Mouse (Mus musculus) hindbrain, embryonic 11.5 days (tissue): ENCODE data around the gene Mapt. TPM values are rescaled to one million over a fixed set of nuclear protein-coding genes. Genes with fewer than 3 reads are reported as not detected.
A peak's percentile ranks its signal among the peaks of the same experiment; 100 is the strongest.

Experiments used
- ATAC-seq: fragments of 200-750 bp; cut with Nextera tagmentation; 2 replicates; pipeline ENCODE4 v1.8.0; 2017; ENCODE audit warnings: mild to moderate bottlenecking, moderate TSS enrichment, moderate library complexity; ENCODE audit not compliant: low FRiP score
- DNase-seq: peaks from one replicate; pipeline ENCODE4 v3.0.0-alpha.2; 2015; ENCODE audit warnings: low spot score
- H3K27ac ChIP-seq: fragments of 300-500 bp; sonication (generic); 2 replicates; pipeline ENCODE4 v1.5.1; 2014; ENCODE audit warnings: mild to moderate bottlenecking, low read depth, low read length
- H3K27me3 ChIP-seq: fragments of 300-500 bp; sonication (generic); 2 replicates; pipeline ENCODE4 v1.6.1; 2014; ENCODE audit warnings: mild to moderate bottlenecking, low read length, moderate library complexity, mixed read lengths; ENCODE audit not compliant: control insufficient read depth, insufficient read depth
- H3K36me3 ChIP-seq: fragments of 300-500 bp; sonication (generic); 2 replicates; pipeline ENCODE4 v1.6.1; 2014; ENCODE audit warnings: mild to moderate bottlenecking, low read length, moderate library complexity, mixed read lengths; ENCODE audit not compliant: control insufficient read depth, insufficient read depth
- H3K4me1 ChIP-seq: fragments of 300-500 bp; sonication (generic); replicated peaks from 2 replicates; pipeline ENCODE4 v1.6.1; 2014; ENCODE audit warnings: low read length, mixed read lengths; ENCODE audit not compliant: control insufficient read depth, insufficient read depth
- H3K4me2 ChIP-seq: fragments of 300-500 bp; sonication (generic); replicated peaks from 2 replicates; pipeline ENCODE4 v1.6.1; 2014; ENCODE audit warnings: mild to moderate bottlenecking, low read depth, low read length
- H3K4me3 ChIP-seq: fragments of 300-500 bp; sonication (generic); 2 replicates; pipeline ENCODE4 v1.5.1; 2014; ENCODE audit warnings: low read depth, low read length
- H3K9ac ChIP-seq: fragments of 300-500 bp; sonication (generic); 2 replicates; pipeline ENCODE4 v1.6.1; 2014; ENCODE audit warnings: low read depth, low read length
- H3K9me3 ChIP-seq: fragments of 300-500 bp; sonication (generic); 2 replicates; pipeline ENCODE4 v1.6.1; 2016; ENCODE audit warnings: low read length; ENCODE audit not compliant: control insufficient read depth
- WGBS: fragments of 180-500 bp; shearing (Covaris S2); extraction: QIAGEN DNeasy Blood & Tissue Kit; methylation state at CpG from one replicate; pipeline ENCODE4 v1.1.7; 2014; 5-methylcytosine and 5-hydroxymethylcytosine counted together
- polyA plus RNA-seq: library from polyadenylated mRNA; unstranded; fragments of >200 nt; fragmentation: Nextera tagmentation; extraction: Ambion mirVana; gene quantifications from 2 replicates; pipeline ENCODE4 v1.2.1, GENCODE M21; 2014

Mapt gene
- polyA plus RNA-seq, 1 experiment from 2014 or later, result 94.9 TPM

DNA sequence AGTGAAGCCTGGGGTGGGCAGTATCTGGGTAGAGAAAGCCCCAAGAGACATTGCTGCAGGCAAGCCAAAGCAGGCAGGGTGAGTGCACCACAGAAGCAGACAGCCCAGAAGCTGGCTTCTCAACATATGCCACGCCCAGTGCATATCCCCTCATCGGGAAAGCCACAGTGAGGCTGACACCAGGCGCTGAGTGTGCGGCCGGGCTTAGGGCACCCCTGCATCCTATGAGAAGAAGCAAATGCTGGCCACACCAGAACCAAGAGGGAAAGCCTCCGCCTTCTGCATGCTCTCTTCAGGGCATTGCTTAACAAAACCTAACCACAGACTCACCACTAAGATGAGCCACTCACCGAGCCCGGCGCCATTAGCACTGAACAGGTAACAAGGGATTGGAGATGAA is 7.9 kb upstream of the Mapt start:
- Histone ChIP-seq H3K27ac (no peak overlapping the region), H3K9me3 (no peaks in the 10 kb centered on the region), H3K27me3 (no peaks in the 10 kb centered on the region), H3K4me3 (no peak overlapping the region), H3K36me3 (no peaks in the 10 kb centered on the region), H3K9ac (no peak overlapping the region), H3K4me1 (no peaks in the 10 kb centered on the region), H3K4me2 (no peak overlapping the region)
- ATAC-seq (no peak), DNase-seq (no peak)
- WGBS, result 92% methylated on average over 9 of the region's 9 CpGs

DNA sequence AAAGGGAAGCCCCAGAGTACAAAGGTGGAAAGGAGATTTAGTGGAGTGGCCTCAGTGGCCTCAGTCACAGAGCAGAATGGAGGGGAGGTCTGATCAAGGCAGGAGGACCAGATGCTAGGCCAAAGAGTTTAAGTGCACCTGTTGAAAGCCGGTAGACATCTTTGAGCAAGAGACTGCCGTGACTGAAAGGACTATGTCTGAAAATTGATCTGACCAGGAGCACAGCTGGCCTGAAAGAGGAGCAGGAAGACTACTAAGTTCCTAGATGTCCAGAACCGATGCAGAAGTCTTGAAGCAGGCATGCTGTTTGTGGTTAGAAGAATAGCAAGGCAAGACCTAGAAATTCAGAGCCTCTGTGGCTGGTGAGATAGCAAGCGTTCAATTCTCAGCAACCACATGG is 1.8 kb upstream of the Mapt start:
- no peaks in the 10 kb centered on the region for H3K36me3 ChIP-seq
- no peak overlapping the region for H3K9ac ChIP-seq
- H3K27ac ChIP-seq, result no peak overlapping the region
- WGBS, result 78% methylated on average over 4 of the region's 4 CpGs
- H3K9me3 ChIP-seq, result no peaks in the 10 kb centered on the region
- no peak for DNase-seq
- no peak overlapping the region for H3K4me3 ChIP-seq
- ATAC-seq, result no peak
- H3K4me1 ChIP-seq, result peaks cover 2% of the 10 kb centered on the region; the same call in 1 of the 2 replicates
- H3K4me2 ChIP-seq, result no peak overlapping the region
- H3K27me3 ChIP-seq, result peaks cover 26% of the 10 kb centered on the region

DNA sequence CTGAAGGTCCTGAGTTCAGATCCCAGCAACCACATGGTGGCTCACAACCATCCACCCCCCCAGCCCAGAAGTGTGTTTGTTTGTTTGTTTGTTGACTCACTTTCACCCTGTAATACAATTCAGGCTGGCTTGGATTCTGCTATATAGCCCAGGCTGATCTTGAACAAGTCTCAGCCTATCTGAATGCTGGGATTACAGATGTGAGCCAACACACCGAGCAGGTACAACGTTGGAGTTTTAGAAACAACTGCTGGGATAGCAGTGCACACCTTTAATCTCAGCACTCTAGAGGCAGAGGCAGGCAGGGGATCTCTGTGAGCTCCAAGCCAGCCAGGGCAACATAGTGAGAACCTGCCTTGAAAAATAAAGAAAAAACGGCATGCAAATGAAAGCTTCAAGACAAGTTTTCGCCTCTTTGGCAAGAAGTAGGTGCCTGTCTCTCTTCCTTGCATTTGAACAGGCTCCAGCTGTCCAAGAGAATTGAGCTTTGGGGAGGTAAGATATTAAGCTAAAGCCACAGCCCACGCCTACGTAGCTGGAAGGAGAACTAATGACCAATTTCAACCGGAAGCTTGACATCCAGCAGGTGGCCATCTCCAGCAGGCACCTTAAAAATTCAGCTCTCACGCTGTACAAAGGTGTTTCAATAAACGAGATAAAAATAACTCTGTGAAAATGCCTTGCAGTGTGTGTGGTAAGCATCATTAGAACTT is 968 bp upstream of the Mapt start:
- peak overlapping the region; percentile 63 for H3K4me3 ChIP-seq
- peak overlapping the region; percentile 67; the same call in 1 of the 2 replicates for H3K9ac ChIP-seq
- WGBS, result 11% methylated on average over 9 of the region's 9 CpGs
- peak; percentile 47 for DNase-seq
- H3K4me2 ChIP-seq, result peak overlapping the region; percentile 96
- H3K9me3 ChIP-seq, result no peaks in the 10 kb centered on the region
- no peak overlapping the region for H3K27ac ChIP-seq
- no peak for ATAC-seq
- H3K27me3 ChIP-seq, result peaks cover 34% of the 10 kb centered on the region
- no peaks in the 10 kb centered on the region for H3K36me3 ChIP-seq
- H3K4me1 ChIP-seq, result peaks cover 2% of the 10 kb centered on the region; the same call in 1 of the 2 replicates

DNA sequence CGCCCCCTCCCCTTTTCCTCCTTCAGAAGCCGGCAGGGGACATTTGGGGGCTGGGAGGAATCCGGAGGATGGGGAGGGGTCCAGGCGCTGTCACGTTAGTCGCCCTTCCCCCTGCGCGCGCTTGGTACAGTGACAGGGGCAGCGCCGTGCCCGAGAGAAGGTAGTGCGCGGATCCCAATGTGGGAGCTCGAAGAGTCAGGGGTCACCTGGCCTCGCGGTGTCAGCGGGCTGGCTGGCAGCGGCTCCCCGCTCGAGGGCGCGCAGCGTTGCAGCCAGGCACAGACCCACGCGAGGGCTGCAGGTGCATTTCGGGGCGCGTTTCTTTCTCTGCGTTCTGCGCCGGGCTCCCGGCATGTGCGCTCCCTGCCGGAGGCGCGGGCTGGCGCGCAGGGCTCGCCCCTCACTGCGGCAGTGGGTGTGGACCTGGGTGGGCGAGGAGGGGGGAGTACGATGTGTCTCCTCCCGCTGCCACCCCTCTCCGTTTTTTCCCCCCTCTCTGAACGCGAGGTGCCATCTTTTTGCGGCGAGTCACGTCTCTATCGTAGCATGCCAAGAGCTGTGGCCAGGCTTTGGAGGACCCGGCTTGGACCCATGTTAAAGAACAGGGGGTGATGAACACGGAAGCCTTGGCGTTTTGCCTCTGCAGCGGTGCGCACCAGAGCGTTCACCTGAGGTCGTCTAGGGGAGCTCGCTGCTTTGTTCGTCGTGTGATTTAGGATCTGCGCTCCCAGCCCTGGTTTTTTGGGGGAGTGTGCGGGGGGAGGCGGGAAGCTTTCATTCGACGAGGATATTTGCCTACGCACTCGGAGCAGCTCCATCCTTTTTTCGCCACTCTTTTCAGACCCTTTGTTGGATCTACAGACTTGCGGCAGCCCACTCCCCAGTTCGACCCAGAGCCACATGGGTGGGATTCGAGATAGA is 1.2 kb downstream of the Mapt start:
- H3K36me3 ChIP-seq, result no peaks in the 10 kb centered on the region
- peak overlapping the region; percentile 76 for H3K27ac ChIP-seq
- H3K4me3 ChIP-seq, result peak overlapping the region; percentile 63
- H3K4me2 ChIP-seq, result peak overlapping the region; percentile 96
- H3K9ac ChIP-seq, result peak overlapping the region; percentile 70
- WGBS, result under 1% methylated on average over 63 of the region's 72 CpGs
- H3K27me3 ChIP-seq, result peaks cover 39% of the 10 kb centered on the region
- ATAC-seq, result peak; percentile 26; the same call in 1 of the 2 replicates
- no peaks in the 10 kb centered on the region for H3K9me3 ChIP-seq
- DNase-seq, result peak; percentile 67
- H3K4me1 ChIP-seq, result peaks cover 2% of the 10 kb centered on the region; the same call in 1 of the 2 replicates

DNA sequence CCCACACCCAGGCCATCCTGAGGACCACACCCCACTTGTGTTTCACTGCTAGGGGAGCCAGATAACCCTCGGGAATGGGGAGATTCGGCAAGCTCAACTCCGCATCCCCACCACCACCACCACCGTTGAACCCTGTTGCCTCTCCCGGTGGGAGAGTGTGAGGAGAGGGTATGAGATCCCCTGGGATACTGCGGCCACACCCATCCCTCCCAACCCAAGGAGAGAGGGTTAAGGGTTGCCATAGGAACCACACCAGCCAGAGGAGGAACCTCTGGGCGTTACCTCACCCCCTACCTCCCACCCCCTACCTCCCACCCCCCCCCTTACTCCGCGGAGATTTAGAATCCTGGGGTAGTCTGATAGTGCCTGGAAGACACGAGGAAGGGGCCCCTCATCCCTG is 1.9 kb downstream of the Mapt start:
- Histone ChIP-seq H3K9ac (peak overlapping the region; percentile 70), H3K4me2 (peak overlapping the region; percentile 96), H3K27ac (peak overlapping the region; percentile 76), H3K9me3 (no peaks in the 10 kb centered on the region), H3K4me1 (peaks cover 2% of the 10 kb centered on the region; the same call in 1 of the 2 replicates), H3K4me3 (peak overlapping the region; percentile 63), H3K27me3 (peaks cover 39% of the 10 kb centered on the region), H3K36me3 (no peaks in the 10 kb centered on the region)
- ATAC-seq (0 out of 2 replicates have a peak, but pooled peaks have one; percentile 6), DNase-seq (peak; percentile 41)
- 1% methylated on average over 10 of the region's 10 CpGs for WGBS

DNA sequence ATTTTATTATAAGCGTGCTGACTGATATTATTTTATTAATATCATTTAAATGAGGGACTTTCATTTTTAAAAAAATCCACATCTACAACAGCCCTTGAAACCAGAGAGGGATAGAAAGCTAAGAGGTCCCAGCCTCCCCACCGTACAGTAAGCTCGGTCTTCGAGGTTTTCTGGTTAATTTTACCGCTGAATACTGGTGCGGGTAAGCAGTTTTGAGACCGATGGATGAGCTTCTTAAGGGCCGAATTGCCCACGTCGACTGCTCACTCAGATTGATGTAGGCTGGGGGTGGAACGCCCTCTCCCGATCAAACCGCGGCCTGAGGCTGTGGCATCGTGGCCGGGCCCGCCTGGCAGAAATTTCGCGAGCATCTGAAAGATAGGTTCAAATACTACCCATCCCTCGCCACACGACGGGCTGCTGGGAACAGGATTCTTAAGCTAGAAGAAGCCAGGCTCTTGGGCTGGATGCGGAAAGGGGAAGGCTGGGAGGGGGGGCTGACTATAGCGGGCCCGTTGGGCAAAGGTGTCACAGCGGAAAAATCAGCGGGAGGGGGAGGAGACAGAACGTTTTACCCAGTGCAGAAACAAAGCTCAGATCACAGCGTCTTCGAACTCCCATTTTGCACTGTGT is 2.5 kb downstream of the Mapt start:
- Histone ChIP-seq H3K9ac (no peak overlapping the region; the same call in 1 of the 2 replicates), H3K4me3 (peak overlapping the region; percentile 63), H3K9me3 (no peaks in the 10 kb centered on the region), H3K27me3 (peaks cover 39% of the 10 kb centered on the region), H3K36me3 (no peaks in the 10 kb centered on the region), H3K4me2 (peak overlapping the region; percentile 96), H3K27ac (no peak overlapping the region), H3K4me1 (peaks cover 2% of the 10 kb centered on the region; the same call in 1 of the 2 replicates)
- ATAC-seq (no peak), DNase-seq (peak; percentile 44)
- 3% methylated on average over 30 of the region's 30 CpGs for WGBS

DNA sequence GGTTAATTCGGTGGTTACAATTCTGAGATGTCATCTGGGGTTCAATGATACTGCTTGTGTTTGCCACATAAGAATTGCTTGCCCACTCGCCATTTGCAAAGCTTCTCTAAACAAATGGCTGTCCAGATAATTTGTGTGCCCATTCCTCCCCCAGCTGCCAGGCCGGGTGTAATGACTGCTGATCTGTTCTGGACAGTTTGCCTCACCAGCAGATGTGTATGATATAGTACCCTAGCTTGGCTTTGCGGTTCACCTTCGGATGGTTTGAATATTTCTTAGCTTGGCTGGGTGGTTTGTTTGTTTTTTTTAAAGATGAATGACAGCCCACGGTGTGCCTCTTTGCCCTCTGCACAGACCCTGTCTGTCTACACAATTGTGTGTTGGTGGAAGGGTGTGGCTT is 3.5 kb downstream of the Mapt start:
- H3K27me3 ChIP-seq, result peaks cover 39% of the 10 kb centered on the region

DNA sequence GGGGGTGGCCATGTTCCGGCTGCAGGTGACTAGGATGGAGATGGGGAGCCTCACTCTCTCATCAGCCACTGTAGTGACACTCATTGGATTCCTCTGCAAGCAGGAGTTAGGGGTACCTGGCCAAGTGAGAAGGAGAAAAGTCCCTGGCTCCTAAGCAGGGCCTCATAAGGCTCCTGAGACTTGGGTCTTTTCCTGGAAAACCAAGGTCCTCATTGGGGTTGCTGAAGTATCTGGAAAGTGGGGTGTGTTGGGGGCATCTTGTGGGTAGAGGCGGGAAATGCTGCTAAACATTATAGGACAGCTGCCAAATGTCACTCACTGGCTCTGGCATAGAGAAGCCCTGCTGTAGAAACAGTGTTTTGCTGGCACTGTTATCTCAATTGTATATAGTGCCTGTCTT is 4.7 kb downstream of the Mapt start:
- 83% methylated on average over 2 of the region's 2 CpGs for WGBS
- ATAC-seq (no peak), DNase-seq (no peak)
- Histone ChIP-seq H3K4me3 (no peak overlapping the region), H3K27ac (no peak overlapping the region), H3K4me2 (no peak overlapping the region), H3K4me1 (peaks cover 2% of the 10 kb centered on the region; the same call in 1 of the 2 replicates), H3K9ac (no peak overlapping the region), H3K36me3 (no peaks in the 10 kb centered on the region), H3K27me3 (peaks cover 39% of the 10 kb centered on the region), H3K9me3 (no peaks in the 10 kb centered on the region)

More for the DNA sequence above, 3.5 kb downstream of the Mapt start:
- Histone ChIP-seq H3K9ac (no peak overlapping the region), H3K27ac (no peak overlapping the region), H3K36me3 (no peaks in the 10 kb centered on the region), H3K4me2 (peak overlapping the region; percentile 96), H3K9me3 (no peaks in the 10 kb centered on the region), H3K4me1 (peaks cover 2% of the 10 kb centered on the region; the same call in 1 of the 2 replicates), H3K4me3 (peak overlapping the region; percentile 63; the same call in 1 of the 2 replicates)
- DNase-seq (peak; percentile 17), ATAC-seq (no peak)
- 31% methylated on average over 6 of the region's 6 CpGs for WGBS
